Mouse (Mus musculus): ENCODE measurements at regions not wholly inside any gene's neighbourhood (a gene's known extent, or its start where the extent isn't known, plus 50 kb on each side); places are given as distances from the start of the nearest gene placed in this dataset.

GRCm38 (mm10) chr14:90172729-90173128 lies 1701.5 kb upstream of the Pcdh20 start:
- no peak for TF ChIP-seq CTCF (IDR thresholded peaks at IDR 0.05; ENCODE audit: control insufficient read depth, insufficient read depth, insufficient replicate concordance, low read depth, low read length)
- no peak for TF ChIP-seq POLR2A (IDR thresholded peaks at IDR 0.05; ENCODE audit: control insufficient read depth, low read depth, low read length)

Measured in testis, adult 2 months (tissue).